Mouse (Mus musculus): ENCODE data around the gene Ephb6. TPM values are rescaled to one million over a fixed set of nuclear protein-coding genes. Genes with fewer than 3 reads are reported as not detected.
"Not testable (repeated sequence)": the region's sequence is repeated elsewhere in the genome, so short reads cannot be mapped to it uniquely, and the experiment has no call there.

Ephb6 gene
- under 1 TPM; 0.76 to 0.91 TPM for total RNA-seq (2021)
- long read RNA-seq, experiment 1, partial matches to known transcripts: 0 of 1 reads
- long read RNA-seq, experiment 1, other reads (novel, unspliced or antisense): 0 of 1 reads
- long read RNA-seq, experiment 2, partial matches to known transcripts: 0 of 1 reads
- long read RNA-seq, experiment 2, other reads (novel, unspliced or antisense): 0 of 1 reads

DNA sequence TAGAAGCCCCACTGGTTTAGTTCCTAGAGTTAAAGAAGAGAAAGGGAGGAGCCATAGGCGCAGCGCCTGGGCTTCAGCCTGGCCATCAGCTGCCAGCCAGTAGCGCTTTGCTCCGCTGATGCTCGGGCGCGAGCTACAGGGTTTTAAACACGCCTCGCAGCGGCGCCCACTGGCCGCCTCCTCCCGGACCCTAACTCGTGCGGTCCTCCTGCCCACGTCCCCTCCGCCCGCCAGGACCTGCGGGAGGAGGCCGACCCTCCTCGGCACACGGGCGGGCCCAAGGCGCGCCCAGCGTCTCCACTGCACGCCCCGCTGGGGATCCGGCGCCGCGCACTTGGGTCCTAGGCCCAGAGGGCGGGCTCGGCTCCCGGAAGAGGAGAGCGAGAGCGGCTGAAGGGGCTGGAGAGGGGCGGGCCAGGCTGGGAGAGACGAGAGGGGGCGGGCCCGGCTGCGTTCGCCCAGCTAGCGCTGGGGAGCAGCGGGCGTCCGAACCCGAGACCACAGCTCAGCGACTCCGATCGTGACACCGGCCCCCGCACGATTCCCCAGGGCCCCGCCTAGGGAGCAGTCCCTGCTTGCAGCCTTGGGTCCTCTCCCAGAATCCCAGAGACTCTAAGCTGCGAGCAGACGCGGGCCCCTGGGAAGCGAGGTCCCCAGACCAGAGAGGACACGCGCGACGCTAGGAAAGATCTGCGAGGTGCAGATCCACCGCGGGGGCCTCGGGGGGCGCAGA is at the start of gene Ephb6:
Gene Ephb6, plus strand, starts transcription at position 422 of the 733 bp plus-strand sequence.
- DNase-seq (ENCODE audit: low spot score): peak; percentile 25

DNA sequence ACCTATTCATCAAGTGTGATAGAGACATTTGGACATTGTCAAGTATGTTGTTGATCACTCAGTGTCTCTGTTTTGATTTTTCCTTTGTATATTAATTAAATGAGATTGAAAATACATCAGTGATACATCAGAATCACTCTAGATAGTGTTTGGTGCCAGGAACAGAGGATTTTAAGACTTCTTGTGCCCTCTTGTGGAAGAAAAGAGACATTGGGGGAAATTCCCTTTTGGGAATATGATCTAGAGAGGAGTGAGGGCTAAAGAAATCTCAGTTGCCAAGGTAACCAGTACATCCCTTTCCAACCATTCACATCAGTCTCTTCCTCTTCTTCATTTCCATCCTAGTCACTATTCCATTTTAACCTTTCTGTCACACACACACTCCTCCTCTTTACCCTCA is 48.9 kb upstream of the Ephb6 start:
- no peak for DNase-seq (ENCODE audit: low spot score)

DNA sequence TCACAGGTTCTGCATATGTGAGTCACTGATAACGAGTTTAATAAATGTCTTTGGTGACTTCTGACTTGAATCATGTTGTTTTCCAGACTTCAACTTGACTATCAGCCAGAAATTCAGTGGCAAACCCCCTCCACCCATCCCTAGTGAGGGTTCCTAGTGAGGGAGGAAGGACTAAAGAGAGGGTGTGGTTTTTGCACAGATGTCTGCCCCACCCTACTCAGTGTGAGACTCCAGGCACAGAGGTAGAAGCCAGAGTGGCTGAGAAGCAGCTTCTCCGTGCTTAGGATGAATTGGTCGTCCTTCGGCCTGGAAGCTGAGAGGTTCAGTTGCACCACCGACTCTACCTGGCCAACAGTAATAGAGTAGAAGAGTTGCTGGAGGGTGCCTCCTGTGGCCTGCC is 47.8 kb upstream of the Ephb6 start:
- DNase-seq (ENCODE audit: low spot score): no peak

DNA sequence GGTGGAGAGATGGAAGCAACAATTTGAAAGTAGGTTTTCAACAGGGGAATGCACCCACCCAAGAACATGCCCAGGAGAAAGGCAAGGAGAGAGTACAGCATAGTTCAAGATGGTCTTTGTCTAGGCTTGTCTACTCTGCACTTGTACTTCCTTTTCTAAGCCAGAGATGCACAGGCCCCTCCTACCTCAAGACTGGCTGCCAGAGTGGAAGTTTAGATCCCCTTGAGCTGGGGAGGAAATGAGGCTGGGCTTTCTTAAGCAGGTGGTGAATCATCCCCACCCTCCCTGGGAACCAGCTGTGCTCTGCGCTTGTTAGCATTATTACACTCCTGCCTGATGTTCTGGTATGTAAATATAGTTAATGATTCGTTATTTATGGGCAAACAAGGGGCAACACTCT is 47.0 kb upstream of the Ephb6 start:
- no peak for DNase-seq (ENCODE audit: low spot score)

- DNase-seq (ENCODE audit: low spot score): no peak
These were observed 46.0 kb upstream of the Ephb6 start for GRCm38 (mm10) chr6:41559331-41559730.

GRCm38 (mm10) chr6:41560273-41560672 is 45.0 kb upstream of the Ephb6 start:
- DNase-seq (ENCODE audit: low spot score): no peak

DNA sequence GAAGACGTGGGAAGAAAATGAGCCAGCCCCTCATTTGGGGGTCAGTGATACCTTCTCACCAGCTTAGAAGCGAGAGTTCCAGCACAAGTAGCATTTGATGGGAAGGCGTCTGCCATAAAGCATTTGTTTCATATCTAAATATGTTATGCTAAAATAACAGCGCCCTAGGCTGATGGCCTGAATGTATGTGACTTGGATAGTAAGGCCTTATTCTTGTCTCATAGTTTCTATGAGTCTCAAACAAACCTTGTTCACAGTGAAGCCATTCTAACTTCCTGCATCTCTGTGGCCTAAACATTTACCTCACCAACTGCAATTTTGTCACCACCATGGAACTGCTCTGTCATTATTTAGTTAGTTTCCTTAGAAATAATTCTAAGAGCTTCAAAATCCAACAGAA is 42.7 kb upstream of the Ephb6 start:
- no peak for DNase-seq (ENCODE audit: low spot score)

DNA sequence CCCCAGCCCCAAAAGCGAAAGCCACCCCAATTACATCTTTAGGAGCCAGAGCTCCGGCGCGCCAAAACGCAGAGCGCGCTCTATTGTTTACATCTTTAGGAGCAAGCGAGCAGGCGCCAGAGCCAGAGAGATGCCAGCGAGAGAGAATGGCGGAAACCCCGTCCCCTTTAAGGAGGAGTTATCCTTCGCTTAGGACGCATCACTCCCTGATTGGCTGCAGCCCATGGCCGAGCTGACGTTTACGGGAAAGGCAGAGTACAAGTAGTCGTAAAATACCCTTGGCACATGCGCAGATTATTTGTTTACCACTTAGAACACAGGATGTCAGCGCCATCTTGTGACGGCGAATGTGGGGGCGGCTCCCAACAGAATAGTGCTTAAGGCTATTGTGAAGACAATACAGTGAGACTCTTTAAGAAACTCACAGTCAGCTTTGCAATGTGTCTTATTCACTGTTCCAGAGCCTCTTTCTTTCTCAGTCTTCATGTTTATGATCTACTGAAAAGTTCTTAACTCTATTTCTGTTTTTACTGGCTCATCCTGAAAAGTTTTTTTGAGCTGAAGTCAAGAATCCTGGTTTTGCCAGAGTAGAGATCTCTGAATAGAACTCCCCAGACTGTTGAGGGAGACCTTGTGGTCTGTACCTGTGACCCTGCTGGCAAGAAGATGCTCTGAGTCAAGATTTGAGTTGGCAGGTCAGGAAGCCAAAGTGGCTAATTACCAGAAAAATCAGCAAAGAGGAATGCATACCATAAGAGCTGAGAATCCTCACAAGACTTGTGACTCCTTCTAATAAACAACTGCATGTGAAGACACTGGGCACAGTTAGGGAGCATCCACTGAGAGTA is 42.0 kb upstream of the Ephb6 start:
- not testable (repeated sequence) for DNase-seq (ENCODE audit: low spot score)

GRCm38 (mm10) chr6:41565261-41565660 is 40.0 kb upstream of the Ephb6 start:
- no peak for DNase-seq (ENCODE audit: low spot score)

GRCm38 (mm10) chr6:41566965-41567364 is 38.3 kb upstream of the Ephb6 start:
- no peak for DNase-seq (ENCODE audit: low spot score)

- no peak for DNase-seq (ENCODE audit: low spot score)
These were observed 36.2 kb upstream of the Ephb6 start for GRCm38 (mm10) chr6:41569078-41569477.

- DNase-seq (ENCODE audit: low spot score): no peak
These were observed 28.7 kb upstream of the Ephb6 start for GRCm38 (mm10) chr6:41576526-41577097.

- no peak for DNase-seq (ENCODE audit: low spot score)
These were observed 28.0 kb upstream of the Ephb6 start for GRCm38 (mm10) chr6:41577297-41577696.

DNA sequence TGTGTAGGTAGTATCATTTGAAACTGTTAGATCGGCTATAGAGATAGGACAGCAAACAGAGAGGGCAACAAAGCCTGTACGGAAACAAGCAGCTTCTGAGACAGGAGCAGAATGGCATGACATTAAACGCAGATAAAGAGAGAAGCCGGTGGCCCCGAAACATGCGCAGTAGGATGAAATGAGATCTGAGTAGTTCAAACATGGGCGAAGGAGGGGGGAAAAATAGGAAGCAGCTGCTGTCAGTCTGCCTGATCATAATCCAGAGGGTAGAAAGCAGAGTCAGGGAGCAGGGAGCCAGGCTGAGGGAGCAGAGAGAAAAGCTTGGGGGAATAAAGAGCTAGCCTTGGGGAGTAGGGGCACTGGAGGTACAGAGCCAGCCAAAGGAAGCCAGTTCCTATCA is 24.0 kb upstream of the Ephb6 start:
- no peak for DNase-seq (ENCODE audit: low spot score)

DNA sequence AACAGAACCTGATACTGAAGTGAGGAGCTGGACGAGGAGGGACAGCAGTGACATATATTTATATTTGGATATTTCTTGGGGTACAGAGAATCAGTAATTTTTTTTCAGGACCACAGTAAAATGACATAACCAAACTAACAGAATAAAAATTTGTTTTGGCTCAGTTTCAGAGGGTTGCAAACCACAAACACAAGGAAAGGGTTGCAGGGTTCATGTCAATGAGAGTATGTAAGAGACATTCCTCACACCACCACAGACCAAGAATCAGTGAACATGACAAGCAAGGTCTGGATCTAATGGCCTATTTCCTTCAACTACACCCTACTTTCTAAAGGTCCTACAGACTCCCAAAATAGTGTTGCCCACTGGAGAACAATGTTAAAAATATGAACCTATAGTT is 23.1 kb upstream of the Ephb6 start:
- DNase-seq (ENCODE audit: low spot score): no peak

GRCm38 (mm10) chr6:41604401-41605050 is 756 bp upstream of the Ephb6 start:
- DNase-seq (ENCODE audit: low spot score): no peak

- DNase-seq (ENCODE audit: low spot score): no peak
These were observed 467 bp downstream of the Ephb6 start for GRCm38 (mm10) chr6:41605794-41606104.

- no peak for DNase-seq (ENCODE audit: low spot score)
These were observed 932 bp downstream of the Ephb6 start for GRCm38 (mm10) chr6:41606214-41606613.

- DNase-seq (ENCODE audit: low spot score): no peak
These were observed 2.4 kb downstream of the Ephb6 start for GRCm38 (mm10) chr6:41607637-41608036.

DNA sequence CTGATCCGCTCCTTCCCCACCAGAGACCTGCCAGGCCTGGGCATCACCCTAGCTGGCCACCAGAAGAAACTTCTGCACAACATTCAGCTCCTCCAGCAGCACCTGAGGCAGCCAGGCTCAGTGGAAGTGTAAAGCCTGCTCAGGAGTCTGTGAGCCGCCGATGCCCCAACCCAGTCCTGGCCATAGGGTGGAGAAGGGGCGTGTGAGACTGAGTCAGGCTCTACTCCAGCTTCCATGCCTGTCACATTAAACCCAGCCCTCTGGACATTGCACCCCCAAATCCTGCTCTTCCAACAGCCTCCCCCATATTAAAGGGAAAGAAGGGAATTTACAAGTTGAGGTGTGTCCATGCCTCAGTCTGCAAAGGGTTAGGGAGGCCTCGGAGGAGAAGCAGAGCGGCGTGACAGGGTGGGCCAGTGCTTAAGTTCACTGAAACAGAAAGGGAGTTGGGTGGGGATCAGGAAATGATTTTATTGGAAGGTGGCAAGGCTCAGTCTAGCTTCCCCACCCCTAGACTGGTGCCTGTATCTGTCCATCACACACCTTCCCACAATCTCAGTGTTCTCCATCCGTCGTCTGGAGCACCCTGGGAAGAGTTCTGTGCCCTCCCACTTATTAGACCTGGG is 15.0 kb downstream of the Ephb6 start:
- no peak for DNase-seq (ENCODE audit: low spot score)
